Mouse (Mus musculus): ENCODE measurements around the gene Ipo4.

GRCm38 (mm10) chr14:55577871-55578667, 57.7 kb downstream of the Ipo4 start, which contains the start of gene Psme1:
- TF ChIP-seq CTCF (conservative IDR thresholded peaks at IDR 0.05; ENCODE audit: low read length) = no peak
- no peak for TF ChIP-seq NANOG (IDR thresholded peaks at IDR 0.05; ENCODE audit: borderline replicate concordance, low read length)

Data from E14TG2a.4 (cell line).